Mouse (Mus musculus) granulocyte monocyte progenitor cell, adult 5-6 weeks (primary cell): ENCODE data around the gene Ctsa. TPM values are rescaled to one million over a fixed set of nuclear protein-coding genes. Genes with fewer than 3 reads are reported as not detected.
"Not testable (repeated sequence)": the region's sequence is repeated elsewhere in the genome, so short reads cannot be mapped to it uniquely, and the experiment has no call there.

Experiments used
- ATAC-seq: replicated peaks from 2 replicates; pipeline ENCODE4 v1.8.0; 2016; ENCODE audit warnings: mild to moderate bottlenecking, moderate TSS enrichment, inconsistent platforms; ENCODE audit not compliant: poor library complexity, severe bottlenecking
- total RNA-seq, 2 experiments: library from RNA; stranded (forward) in 1 of 2; stranded (reverse) in 1 of 2; fragments of 200-712, 200-1000 nt in 1 of 2; fragments of >200 nt in 1 of 2; fragmentation: Nextera tagmentation in 1 of 2; gene quantifications; 2 replicates each; pipeline ENCODE4 v1.2.3; 2014 to 2017

Gene Ctsa
- total RNA-seq, 2 experiments from 2014 or later: 89.0 to 109 TPM

DNA sequence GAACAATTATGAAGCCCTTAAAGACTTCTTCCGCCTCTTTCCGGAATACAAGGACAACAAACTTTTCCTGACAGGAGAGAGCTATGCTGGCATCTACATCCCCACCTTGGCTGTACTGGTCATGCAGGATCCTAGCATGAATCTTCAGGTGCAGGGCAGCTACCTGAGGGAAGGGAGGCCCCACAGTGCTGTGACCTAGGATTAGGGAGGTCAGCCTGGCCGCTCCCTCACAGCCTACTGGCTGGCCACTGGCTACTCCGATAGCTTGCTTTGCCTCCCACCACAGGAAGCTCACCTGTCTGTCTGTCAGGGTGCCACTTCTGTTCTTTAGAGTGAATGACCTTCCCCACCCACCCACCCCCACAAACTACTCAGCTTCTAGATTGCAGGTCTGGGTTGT lies 2.5 kb downstream of the Ctsa start:
- no peak for ATAC-seq

DNA sequence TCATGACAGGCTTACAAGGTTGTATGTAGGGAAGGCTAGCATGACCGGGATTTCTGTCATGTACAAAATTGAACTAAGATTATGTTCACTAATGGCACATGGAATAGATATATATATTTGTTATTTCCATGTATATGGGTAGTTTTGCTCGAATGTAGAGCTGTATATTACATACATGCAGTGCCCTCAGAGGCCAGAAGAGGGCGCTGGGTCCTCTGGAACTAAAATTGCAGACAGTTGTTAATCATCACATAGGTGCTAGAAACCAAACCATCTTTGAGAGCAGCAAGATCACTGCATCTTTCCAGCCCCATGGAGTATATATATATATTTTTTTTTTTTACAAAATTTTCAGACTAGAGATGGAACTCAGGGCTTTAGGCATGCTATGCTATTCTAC lies 13.1 kb downstream of the Ctsa start:
- ATAC-seq: no peak

DNA sequence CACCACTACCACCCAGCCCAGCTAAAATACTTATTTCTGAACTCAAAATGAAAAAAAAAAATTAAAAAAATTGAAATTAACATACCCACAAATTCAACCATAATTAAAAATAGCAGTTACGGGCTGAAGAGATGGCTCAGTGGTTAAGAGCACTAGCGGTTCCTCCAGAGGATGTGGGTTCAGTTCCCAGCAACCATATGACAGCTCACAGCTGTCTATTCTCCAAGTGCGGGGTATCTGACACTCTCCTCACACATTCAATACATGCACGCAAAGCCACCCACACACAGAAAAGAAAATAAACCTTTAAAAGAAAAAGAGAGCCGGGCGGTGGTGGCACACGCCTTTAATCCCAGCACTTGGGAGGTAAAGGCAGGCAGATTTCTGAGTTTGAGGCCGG lies 17.4 kb downstream of the Ctsa start:
- ATAC-seq: no peak

DNA sequence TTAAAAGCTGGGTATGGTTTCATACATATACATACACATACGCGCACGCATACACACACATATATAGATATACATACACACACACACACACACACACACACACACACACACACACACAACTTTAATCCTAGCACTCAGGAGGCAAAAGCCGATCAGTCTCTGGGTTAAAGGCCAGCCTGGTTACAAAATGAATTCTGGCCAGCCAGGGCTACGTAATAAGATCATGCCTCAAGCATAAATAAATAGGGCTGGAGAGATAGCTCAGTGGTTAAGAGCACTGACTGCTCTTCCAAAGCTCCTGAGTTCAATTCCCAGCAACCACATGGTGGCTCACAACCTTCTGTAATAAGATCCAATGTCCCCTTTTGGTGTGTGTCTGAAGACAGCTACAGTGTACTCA lies 22.9 kb downstream of the Ctsa start:
- ATAC-seq: not testable (repeated sequence)

DNA sequence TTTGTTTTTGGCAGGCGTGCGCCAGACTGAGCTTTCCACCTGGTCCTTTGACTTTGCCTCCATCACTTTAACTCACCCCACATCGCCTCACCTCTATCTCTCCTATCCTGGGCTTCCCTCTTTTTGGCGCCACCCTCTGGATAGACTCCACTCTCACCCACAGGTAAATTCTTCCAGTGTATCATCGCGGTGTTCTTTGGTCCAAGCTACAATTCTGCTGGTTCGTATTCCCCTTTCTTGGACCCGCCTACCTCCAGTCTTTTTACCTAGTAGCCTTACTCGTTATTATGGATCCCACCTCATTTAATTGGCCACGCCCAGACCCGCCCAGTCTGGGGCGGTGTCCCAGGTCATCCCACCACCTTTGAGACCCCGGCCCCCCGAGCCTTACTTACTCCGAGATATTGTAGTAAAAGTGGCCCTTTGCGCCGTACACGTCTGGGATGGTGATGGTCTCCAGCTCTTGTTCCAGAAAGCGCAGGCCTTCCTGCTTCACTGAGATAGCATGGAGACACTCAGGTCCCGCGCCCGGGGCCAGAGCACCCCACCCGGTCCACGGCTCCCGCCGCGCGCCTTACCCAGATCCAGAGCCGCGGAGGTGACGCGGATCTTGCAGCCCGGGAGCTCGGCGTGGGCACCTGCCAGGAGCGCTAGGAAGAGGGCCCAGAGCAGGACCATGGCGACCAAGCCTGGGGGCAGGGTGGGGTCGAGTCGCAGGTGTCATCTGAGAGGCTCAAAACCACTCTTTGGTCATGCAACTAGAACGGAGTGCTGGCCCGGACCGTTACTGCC lies 23.8 kb downstream of the Ctsa start:
- ATAC-seq: 0 out of 2 replicates have a peak, but pooled peaks have one; percentile 1

DNA sequence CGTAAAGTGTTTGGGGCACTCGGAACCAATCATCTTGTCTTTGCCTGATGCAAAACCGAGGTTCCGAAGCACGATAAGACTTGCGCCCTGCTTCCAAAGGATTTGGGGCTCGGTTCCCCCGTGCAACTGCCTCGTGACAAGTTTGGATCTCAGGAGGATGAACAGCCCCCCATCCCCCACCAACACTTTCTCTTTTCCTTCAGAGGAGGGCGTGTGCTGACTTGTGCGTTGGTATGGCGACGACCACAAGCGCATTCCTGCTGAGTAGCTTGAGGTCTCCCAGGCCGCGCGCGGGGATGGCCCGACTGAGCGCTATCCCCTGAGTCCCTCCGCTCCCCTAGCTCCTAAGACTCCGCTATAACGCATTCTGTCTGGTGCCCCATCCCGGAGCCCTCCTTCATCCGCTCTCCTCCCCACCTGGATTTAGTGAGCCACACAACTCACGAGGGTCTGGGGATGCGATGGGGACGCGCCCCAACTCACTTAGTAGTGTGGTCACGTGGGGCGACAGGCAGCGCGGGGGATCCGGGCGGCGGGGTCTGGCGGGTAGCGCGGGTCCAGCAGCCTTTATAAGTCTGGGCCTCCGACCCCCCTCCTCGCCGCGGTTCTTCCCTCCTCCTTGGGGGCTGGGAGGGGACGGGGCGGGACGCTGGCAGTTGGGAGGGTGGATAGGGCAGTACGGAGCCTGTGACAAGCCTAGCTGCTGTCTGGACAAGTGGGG lies 24.6 kb downstream of the Ctsa start, which contains the start of gene Pltp:
Gene Pltp (minus strand): TSS at position 611 of the 721 bp plus-strand sequence.
- ATAC-seq: peak; percentile 49

DNA sequence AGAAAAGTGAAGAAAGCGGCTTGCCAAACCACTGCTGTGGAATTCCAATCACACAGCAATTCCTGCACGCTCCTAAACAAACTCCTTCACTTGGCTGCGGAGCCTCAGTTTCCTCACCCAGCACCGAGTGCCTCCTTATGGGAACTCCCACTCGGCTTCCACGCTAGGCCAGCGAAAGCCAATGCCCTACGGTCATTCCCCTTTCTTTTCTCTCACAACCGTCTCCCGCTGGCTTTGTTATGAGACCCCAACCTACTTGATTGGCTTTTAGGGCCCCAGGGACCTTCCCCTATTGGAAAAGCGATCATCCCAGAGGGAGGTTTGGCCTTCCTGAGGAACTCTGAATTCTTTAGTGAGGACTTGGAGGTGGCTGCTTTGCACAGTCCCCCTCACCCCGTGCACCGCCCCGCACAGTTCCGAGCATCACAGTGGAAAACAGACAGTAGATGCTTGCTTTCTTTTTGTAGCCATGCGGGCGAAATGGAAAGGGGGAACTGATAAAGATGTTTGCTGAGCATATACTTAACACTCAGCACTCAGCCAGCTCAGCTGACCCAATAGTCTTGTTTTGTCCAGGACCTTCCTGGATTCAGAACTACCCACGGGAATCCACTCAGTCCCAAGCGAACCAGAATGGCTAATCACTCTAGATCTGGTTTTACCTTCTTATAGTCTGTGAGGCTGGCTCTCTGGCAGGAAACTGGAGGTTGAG lies 25.3 kb downstream of the Ctsa start:
- no peak for ATAC-seq

DNA sequence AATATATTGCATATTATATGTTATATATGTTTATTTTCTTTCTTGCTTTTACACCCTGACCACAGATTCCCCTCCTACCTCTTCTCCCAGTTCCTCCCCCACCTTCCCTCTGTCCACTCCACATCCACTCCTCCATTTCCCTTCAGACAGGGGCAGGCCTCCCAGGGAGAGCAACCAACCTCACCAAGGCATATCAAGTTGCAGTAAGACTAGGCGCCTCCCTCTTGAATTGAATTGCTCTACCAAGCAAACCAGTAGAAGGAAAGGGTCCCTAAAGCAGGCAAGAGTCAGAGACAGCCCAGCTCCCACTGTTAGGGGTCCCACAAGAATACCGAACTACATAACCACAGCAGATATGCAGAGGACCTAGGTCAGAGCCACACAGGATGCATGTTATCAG lies 26.5 kb downstream of the Ctsa start:
- ATAC-seq: no peak

DNA sequence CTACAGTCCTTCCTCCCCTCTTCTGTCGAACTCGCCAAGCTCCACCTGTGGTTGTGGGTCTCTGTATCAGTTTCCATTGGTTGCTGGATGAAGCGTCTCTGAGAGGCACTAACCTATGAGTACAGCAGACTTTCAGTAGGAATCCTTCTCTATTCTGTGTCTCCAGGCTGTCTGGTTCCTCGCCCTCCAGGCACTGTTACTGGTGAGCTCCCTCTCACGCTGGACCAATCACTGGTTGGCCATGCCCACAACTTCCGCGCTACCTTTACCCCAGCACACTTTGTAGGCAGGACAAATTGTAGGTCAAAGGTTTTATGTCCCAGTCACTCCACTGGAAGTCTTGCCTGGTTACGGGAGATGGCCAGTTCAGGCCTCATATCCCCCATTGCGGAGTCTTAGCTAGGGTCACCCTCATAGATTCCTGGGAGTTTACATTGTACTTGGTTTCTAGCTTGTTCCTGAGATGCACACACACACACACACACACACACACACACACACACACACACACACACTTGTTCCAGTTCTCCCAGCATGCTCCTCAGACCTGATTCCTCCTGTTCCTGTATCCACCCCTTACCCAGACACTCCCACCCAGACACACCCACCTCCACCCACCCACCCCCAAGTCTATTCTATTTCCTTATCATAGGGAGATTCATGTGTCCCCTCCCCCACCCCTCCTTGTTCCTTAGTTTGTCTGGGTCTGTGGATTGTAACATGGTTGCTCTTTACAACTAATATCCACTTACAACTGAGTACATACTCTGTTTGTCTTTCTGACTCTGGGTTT lies 27.2 kb downstream of the Ctsa start:
- no peak for ATAC-seq

DNA sequence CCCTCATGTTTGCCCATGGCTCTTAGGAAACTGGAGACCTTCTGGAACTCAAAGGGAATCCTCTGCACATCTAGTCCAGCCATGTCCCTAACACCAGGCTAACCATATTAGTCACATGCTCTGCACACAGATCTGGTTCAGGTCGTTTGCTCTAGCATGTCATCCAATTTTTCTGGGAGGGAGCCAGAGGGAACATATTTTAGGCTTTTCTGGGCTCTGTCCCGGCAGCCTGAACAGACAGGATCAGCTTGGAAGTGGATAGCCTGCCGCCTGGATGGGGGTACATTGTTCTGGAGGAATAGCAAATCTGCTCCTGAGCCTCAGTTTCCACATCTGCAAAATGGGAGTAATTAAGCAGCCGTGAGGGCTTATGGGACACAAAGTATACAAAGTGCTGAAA lies 28.4 kb downstream of the Ctsa start:
- no peak for ATAC-seq

DNA sequence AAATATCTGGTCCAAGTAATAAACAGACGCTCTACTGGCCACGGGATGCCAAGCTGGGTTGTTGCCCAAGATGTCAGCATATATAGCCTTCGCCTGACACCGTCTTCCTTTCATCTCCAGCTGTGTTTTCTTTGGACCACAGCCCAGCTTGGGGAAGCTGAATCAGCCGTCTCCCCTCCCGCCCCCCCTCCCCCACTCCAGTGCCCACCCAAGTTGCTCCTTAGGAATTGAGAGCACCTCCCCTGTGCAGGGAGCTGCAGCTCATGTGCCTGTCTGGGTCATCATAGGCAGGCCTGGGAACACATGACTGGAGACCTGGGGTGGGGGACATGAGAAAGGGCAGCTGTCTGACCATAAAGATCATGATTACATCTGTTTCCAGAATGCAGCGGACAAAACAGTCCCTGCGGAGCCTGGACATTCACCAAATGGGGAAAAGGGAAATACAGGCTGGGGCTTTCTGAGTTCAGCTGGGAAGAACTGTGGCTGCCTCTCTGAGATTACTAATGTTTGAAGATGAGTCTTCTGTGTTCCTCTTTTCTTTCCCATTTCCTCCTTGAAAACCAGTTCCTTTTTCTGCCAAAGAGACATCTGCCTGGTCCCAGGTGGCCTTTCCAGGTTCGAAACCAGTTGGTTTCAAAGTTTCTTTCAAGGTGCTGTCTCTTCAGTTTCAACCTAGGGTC lies 29.6 kb downstream of the Ctsa start:
- peak; percentile 58 for ATAC-seq

DNA sequence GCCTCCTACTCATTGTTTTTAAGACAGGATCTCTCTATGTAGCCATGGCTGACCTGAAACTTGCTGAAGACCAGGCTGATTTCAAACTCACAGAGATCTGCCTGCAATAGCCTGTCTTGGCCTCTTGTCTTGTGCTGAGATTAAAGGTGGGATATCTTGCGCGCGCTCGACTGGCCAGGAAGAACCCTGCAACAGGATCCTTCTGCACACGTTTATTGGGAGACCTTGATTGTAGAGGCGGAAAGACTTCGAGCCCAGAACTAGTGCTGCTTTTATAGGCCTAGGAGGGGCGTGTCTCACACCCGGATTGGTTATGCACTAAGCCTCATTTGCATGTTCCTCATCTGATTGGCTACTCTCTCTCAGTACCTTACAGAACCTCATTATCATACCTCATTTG lies 30.7 kb downstream of the Ctsa start:
- ATAC-seq: not testable (repeated sequence)

DNA sequence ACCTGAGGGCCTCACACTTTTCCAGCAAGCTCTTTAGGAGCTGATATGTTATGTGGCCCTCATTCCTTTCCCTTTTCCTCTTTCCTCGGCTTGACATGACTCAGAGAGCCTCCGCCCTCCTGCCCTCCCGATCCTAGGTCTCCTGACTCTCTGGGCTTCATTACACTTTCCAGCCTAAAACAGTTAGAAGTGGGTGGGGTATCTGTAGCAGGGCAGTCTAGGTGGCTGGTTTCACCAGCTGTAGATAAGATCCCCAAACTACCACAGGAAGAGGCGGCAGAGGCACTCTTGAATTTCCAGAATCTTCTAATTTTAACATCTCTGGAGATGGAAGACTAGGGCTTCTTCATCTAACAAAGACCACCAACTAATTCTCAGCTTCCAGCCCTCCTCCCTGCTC lies 31.9 kb downstream of the Ctsa start:
- no peak for ATAC-seq

DNA sequence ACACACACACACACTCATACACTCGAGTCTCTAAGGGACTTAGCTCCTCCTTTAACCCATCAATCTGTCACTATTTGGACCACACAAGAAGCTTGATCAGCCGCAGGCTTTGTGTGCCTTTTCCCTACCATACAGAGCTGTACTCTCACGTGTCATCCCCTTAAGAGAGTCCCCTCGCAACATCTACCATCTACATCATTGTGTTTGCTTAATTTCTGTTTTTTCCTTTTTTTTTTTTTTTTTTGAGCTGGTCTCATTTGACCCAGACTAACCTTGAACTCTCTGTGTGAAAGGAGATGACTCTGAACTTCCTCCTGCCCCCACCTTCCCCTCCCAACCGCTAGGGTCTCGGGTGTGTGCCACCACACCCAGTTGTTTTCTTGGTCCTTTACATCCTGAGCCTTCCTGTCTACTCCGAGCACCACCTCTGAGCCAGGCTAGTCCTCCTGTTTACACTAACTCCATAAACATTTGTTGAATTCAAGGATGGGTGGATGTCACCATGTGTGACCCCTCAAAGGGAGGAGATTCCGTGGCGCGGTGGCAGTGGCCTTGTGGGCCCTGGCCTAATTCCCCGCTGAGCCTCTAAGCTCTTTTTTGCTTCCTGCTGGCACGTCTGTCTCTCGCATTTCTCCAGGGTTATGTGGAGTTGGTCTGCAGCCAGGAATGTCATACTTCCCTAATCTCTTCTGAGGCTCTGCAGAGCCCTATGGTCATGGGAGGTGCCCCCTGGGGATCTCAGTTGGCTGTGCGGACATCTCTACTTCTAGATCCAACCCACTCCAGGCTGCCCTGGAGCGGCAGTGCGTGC lies 34.3 kb downstream of the Ctsa start:
- ATAC-seq: peak; percentile 55

DNA sequence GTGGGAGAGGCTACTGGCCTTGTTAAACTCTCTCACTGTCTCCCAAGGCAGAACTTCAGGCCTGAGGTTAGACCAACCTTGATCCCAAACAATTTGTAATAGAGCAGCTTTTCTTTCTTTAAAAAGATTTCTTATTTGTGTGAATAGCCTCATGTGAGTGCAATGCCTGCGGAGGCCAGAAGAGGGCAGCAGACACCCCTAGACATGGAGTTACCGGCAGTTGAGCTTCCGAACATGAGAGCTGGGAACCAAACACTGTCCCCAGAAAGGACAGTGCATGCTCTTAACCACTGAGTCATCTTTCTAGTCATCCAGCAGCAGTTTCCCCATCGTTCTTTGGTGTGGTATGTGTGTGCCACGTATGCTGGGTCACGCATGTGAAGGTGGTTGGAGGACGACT lies 34.9 kb downstream of the Ctsa start:
- no peak for ATAC-seq

DNA sequence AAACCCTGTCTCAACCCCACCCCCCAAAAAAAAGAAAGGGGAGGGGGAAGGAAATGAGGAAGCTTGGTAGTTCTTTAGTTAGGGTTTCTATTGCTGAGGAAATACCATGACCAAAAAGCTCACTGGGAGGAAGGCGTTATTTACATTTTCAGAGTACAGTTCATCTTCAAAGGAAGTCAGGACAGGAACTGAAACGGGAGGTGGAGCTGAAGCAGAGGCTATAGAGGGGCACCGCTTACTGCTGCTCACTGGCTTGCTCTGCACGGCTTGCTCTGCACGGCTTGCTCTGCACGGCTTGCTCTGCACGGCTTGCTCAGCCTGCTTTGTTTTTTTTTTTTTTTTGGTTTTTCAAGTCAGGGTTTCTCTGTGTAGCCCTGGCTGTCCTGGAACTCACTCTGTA lies 35.8 kb downstream of the Ctsa start:
- peak; percentile 77 for ATAC-seq

DNA sequence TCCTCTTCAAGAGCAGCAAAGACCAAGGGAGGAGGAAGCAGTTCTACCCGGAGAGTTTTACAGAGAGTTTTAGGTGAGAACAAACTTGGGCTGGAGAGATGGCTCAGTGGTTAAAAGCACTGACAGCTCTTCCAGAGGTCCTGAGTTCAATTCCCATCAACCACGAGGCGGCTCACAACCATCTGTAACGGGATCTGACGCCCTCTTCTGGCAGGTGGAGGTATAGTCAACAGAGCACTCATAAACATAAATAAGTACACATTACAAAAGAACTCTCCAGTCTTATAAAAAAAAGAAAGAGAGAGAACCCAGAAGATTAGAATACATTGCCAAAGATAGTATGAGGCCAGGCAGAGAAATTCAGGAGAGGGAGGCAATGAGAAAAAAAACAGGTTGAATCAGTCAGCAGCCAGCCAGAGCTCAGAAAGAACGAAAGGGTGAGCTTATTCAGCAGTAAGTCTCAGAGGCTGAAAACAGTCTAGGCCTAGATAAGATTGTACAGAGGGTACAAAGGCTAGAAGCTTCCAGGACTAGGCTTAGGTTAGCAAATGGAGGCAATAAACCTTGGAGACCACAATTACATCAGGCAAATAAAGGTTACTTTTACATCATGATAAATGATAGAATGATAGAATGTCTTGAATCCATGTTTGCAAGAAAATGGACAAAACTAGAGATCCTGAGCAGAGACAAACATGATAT lies 39.1 kb downstream of the Ctsa start:
- no peak for ATAC-seq

DNA sequence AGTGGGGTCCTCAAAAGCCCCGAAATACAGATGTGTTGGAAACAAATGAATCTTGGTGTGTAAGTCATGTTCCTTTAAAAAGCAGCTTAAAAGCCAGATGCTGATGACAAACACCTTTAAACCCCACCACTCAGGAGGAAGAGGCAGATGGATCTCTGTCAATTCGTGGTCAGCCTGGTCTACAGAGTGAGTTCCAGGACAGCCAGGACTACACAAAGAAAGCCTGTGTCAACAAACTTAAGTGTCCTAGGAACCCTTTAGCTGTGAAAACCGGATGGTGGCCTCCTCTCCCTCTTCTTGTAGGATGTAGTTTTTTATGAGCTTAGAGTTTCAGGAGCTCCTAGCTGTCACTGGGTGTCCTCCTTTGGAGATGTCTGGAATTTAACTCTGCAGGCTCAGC lies 40.9 kb downstream of the Ctsa start:
- no peak for ATAC-seq
